Mouse (Mus musculus): Measurements from ENCODE around the gene 9530053A07Rik.
"Not testable (repeated sequence)": the region's sequence is repeated elsewhere in the genome, so short reads cannot be mapped to it uniquely, and the experiment has no call there.

Gene 9530053A07Rik

DNA sequence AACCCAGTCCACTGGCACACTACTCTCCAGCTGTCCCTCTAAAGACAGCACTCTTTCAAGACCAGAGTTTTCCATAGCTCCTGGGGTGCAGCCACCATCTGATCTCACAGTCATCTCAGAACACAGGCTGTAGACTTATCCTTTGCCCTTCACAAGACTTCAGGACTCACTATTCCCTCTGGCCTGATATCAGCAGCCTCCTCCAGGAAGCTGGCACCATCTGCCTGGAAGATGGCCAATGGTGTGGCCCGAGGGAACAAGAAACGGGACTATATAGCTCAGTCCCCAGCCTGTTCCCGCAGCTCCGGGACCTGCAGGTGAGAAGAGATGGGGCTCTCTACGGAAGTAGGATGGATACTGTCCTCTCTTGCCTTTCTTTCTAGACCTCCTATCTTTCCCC is at the start of gene 9530053A07Rik:
9530053A07Rik (plus strand) TSS at position 301 of the 400 bp plus-strand sequence.
- no peak for DNase-seq (ENCODE audit: extremely low read depth, insufficient read length, low spot score)

DNA sequence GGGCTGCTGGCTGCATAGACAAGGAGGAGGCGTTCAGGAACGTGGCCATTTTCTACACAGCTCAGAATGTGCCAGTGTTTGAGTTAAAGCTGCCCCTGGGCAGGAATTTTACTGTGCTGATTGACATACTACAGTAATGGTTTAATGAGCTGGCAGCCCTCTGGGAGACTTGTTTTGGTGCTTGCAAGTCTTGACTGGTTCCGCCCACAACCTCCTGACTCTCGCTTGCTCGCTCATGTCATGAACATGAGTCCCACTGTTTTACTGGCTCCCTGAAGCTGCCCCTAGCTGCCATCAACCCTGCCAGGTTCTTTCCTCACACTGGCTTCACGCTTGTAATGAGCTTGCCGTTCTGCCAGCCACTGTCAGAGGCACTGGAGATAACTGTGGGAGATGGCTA is 45.1 kb upstream of the 9530053A07Rik start:
- no peak for DNase-seq (ENCODE audit: extremely low read depth, insufficient read length, low spot score)

GRCm38 (mm10) chr7:28086236-28086635 is 43.0 kb upstream of the 9530053A07Rik start:
- no peak for DNase-seq (ENCODE audit: extremely low read depth, insufficient read length, low spot score)

DNA sequence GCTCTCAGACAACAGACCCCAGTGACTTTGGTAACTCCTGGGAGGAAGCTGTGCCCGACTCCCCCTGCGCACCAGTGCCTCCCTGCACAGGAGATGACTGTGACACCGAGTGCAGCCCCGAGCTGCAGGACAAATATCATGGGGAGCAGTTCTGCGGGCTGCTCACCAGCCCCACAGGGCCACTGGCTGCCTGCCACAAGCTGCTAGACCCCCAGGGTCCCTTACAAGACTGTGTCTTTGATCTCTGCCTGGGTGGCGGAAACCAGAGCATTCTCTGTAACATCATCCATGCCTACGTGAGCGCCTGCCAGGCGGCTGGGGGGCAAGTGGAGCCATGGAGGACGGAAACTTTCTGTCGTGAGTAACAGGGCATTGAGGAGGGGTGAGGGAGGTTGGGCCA is 35.7 kb upstream of the 9530053A07Rik start:
- no peak for DNase-seq (ENCODE audit: extremely low read depth, insufficient read length, low spot score)

DNA sequence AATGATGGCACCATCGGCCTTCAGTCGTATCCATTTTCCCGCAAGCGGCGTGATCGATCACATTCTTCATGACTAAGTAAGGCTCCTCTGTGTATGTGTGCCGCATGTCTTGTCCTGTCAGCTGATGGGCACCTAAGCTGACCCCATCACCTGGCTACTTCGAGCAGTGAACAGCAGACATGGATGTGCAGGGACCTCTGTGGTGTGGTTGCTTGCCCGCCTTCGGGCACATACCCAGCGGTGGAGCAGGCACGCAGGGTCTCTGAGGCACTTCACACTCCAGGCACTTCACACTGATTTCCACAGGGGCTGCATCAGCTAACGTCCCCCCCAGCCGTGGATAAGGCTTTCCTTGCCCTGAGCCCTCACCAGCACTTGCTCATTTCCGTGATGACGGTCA is 30.2 kb upstream of the 9530053A07Rik start:
- no peak for DNase-seq (ENCODE audit: extremely low read depth, insufficient read length, low spot score)

GRCm38 (mm10) chr7:28100596-28101590 is 28.4 kb upstream of the 9530053A07Rik start:
- no peak for DNase-seq (ENCODE audit: extremely low read depth, insufficient read length, low spot score)

DNA sequence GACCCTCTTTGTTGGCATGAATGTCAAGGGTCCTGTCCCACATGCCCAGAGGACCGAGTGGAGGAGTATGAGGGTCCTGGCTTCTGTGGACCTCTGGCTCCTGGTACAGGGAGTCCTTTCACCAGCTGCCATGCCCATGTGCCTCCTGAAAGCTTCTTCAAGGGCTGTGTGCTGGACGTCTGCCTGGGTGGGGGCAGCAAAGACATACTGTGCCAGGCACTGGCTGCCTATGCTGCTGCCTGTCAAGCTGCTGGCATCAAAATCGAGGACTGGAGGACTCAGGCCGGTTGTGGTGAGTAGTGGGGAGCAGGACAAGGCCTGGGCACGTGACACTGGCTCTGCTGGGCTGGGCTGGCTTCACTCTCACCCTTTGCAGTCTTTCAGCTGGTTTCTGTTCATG is 26.3 kb upstream of the 9530053A07Rik start:
- DNase-seq (ENCODE audit: extremely low read depth, insufficient read length, low spot score), result not testable (repeated sequence)

GRCm38 (mm10) chr7:28104670-28105069 is 24.6 kb upstream of the 9530053A07Rik start:
- DNase-seq (ENCODE audit: extremely low read depth, insufficient read length, low spot score), result no peak

- no peak for DNase-seq (ENCODE audit: extremely low read depth, insufficient read length, low spot score)
These were observed 23.0 kb upstream of the 9530053A07Rik start for GRCm38 (mm10) chr7:28106241-28106640.

DNA sequence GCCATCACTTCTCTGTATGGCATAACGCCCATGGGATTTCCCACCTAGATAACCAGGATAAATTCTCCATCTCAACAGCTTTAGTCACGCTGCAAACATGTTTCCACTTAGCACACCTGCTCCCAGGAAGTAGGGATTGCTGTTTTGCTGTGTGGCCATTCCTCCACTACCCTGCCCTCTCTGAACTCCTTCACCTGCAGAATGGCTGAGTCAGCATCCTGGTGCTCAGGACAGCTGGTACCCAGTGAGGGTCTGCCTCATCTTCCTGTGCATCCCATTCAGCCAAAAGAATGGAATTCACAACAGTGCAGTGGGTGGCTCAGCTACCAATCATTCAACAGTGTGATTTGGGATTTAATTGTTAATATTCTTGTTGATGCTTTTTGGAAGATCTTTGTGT is 14.6 kb upstream of the 9530053A07Rik start:
- no peak for DNase-seq (ENCODE audit: extremely low read depth, insufficient read length, low spot score)

GRCm38 (mm10) chr7:28137613-28138012 is 8.3 kb downstream of the 9530053A07Rik start:
- no peak for DNase-seq (ENCODE audit: extremely low read depth, insufficient read length, low spot score)

DNA sequence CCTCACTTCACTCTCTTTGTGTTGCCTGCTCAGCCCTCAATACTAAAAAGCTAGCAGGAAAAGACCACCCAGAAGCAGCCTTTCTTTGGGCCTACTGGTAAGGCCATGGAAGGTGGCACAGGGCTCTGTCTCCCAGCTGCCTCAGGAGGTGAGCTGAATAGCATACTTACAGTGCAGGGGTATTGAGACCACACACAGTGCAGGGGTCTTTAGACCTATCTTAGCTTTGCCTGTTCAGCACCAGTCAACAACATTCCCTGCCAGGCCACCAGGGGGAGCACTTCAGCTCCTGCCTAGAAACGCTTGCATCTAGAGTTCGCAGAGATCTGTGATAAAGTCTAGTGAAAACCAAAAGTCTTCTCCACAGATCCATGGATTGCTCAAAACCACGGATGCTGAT is 19.0 kb downstream of the 9530053A07Rik start:
- no peak for DNase-seq (ENCODE audit: extremely low read depth, insufficient read length, low spot score)

- no peak for DNase-seq (ENCODE audit: extremely low read depth, insufficient read length, low spot score)
These were observed 20.6 kb downstream of the 9530053A07Rik start for GRCm38 (mm10) chr7:28149841-28150240.

DNA sequence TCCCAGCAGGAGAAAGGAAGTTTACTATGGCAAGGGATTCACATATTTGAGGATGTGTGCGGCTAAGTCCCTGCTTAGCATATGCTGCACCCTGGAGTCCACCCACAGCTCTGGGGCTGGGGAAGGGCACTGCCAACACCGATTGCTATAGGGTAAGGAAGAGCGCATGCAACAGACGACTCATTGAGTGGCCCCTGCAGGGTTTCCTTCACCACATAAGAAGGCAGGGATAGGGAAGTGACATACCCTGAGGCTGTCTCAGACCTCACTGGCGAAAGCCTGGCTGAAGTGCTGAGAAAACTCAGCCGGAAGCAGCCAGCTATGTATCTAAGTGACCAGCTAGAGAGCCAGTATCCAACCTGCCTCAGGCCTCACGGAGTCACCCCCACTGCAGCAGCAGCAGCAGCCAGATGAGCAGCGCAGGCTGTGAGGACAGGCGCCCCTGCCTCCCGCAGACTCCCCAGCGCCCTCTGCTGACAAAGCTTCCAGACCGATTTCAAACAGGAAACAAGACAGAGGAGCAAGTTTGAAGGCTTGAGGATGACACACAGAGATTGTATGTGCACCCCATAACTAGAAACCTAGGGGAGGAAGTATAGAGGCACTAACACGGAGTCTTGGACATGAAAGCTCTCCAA is 22.4 kb downstream of the 9530053A07Rik start:
- no peak for DNase-seq (ENCODE audit: extremely low read depth, insufficient read length, low spot score)

- not testable (repeated sequence) for DNase-seq (ENCODE audit: extremely low read depth, insufficient read length, low spot score)
These were observed 24.3 kb downstream of the 9530053A07Rik start for GRCm38 (mm10) chr7:28153595-28153994.

- peak; percentile 57 for DNase-seq (ENCODE audit: extremely low read depth, insufficient read length, low spot score)
These were observed 30.0 kb downstream of the 9530053A07Rik start for GRCm38 (mm10) chr7:28159292-28159691.

DNA sequence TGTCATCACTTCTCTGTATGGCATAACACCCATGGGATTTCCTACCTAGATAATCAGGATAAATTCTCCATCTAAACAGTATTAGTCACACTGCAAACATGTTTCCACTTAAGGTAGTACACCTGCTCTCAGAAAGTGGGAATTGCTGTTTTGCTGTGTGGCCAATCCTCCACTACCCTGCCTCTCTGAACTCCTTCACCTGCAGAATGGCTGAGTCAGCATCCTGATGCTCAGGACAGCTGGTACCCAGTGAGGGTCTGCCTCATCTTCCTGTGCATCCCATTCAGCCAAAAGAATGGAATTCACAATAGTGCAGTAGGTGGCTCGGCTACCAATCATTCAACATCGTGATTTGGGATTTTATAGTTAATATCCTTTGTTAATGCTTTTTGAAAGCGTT is 30.6 kb downstream of the 9530053A07Rik start:
- DNase-seq (ENCODE audit: extremely low read depth, insufficient read length, low spot score), result no peak

GRCm38 (mm10) chr7:28161163-28161749 is 32.0 kb downstream of the 9530053A07Rik start:
- DNase-seq (ENCODE audit: extremely low read depth, insufficient read length, low spot score), result no peak

DNA sequence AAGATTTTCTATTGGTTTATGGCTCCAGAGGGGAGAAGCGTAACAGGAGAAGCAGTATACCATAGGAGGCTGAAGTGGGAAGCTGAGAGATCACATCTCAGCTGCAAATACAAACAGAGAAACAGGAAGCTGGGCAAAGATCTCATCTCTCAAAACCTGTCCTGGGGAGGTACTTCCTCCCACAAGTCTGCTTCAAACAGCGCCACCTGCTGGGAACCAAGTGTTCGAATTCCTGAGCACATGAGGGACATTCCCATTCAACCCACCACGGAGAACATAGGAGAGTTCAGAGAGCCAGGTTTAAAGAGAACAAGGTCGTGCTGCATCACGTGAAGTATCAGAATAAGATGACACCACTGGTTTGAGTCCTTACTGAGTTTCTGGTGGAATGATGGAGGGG is 36.1 kb downstream of the 9530053A07Rik start:
- no peak for DNase-seq (ENCODE audit: extremely low read depth, insufficient read length, low spot score)

- peak; percentile 65 for DNase-seq (ENCODE audit: extremely low read depth, insufficient read length, low spot score)
These were observed 39.3 kb downstream of the 9530053A07Rik start for GRCm38 (mm10) chr7:28168320-28169115.

Data from 3134 (cell line).